Mouse (Mus musculus) liver, postnatal 0 days (tissue): ENCODE measurements around the gene Nab2.

ENCODE experiments used
- CTCF ChIP-seq: sonication (generic); IDR thresholded peaks from 2 replicates; pipeline ENCODE4 v1.5.1; 2016; ENCODE audit warnings: antibody characterized with exemption, low read depth
- EP300 ChIP-seq: IDR thresholded peaks from 2 replicates; pipeline ENCODE4 v1.6.1; 2016; ENCODE audit warnings: antibody characterized with exemption, low read depth, mild to moderate bottlenecking

- no peak for TF ChIP-seq CTCF
- no peak for TF ChIP-seq EP300
Observed at GRCm38 (mm10) chr10:127695775-127696174, 27.4 kb upstream of the Nab2 start.
